Mouse (Mus musculus) forebrain, embryonic 11.5 days (tissue): Measurements from ENCODE around the gene Vamp5. TPM values are rescaled to one million over a fixed set of nuclear protein-coding genes. Genes with fewer than 3 reads are reported as not detected.
A peak's percentile ranks its signal among the peaks of the same experiment; 100 is the strongest.

Source experiments
- ATAC-seq: fragments of 200-750 bp; cut with Nextera tagmentation; replicated peaks from 2 replicates; pipeline ENCODE4 v1.8.0; 2017; ENCODE audit warnings: moderate TSS enrichment; ENCODE audit not compliant: low FRiP score
- DNase-seq: peaks from one replicate; pipeline ENCODE4 v3.0.0-alpha.2; 2017; ENCODE audit warnings: low spot score
- H3K27ac ChIP-seq: fragments of 300-500 bp; sonication (generic); 2 replicates; pipeline ENCODE4 v1.5.1; 2014; ENCODE audit warnings: low read depth, low read length
- H3K27me3 ChIP-seq: fragments of 300-500 bp; sonication (generic); 2 replicates; pipeline ENCODE4 v1.6.1; 2014; ENCODE audit warnings: mild to moderate bottlenecking, low read length, mixed read lengths; ENCODE audit not compliant: control insufficient read depth, insufficient read depth
- H3K36me3 ChIP-seq: fragments of 300-500 bp; sonication (generic); 2 replicates; pipeline ENCODE4 v1.6.1; 2014; ENCODE audit warnings: mild to moderate bottlenecking, low read length, moderate library complexity, mixed read lengths; ENCODE audit not compliant: control insufficient read depth, insufficient read depth
- H3K4me1 ChIP-seq: fragments of 300-500 bp; sonication (generic); replicated peaks from 2 replicates; pipeline ENCODE4 v1.6.1; 2014; ENCODE audit warnings: low read length, mixed read lengths; ENCODE audit not compliant: control insufficient read depth, insufficient read depth
- H3K4me2 ChIP-seq: fragments of 300-500 bp; sonication (generic); 2 replicates; pipeline ENCODE4 v1.6.1; 2014; ENCODE audit warnings: low read depth, mild to moderate bottlenecking, low read length, moderate library complexity, mixed read lengths; ENCODE audit not compliant: severe bottlenecking
- H3K4me3 ChIP-seq: fragments of 300-500 bp; sonication (generic); 2 replicates; pipeline ENCODE4 v1.5.1; 2014; ENCODE audit warnings: low read depth, low read length
- H3K9ac ChIP-seq: fragments of 300-500 bp; sonication (generic); 2 replicates; pipeline ENCODE4 v1.6.1; 2014; ENCODE audit warnings: low read length
- H3K9me3 ChIP-seq: fragments of 300-500 bp; sonication (generic); 2 replicates; pipeline ENCODE4 v1.6.1; 2016; ENCODE audit warnings: low read length, mixed read lengths; ENCODE audit not compliant: control insufficient read depth
- WGBS: fragments of 180-500 bp; shearing (Covaris S2); extraction: QIAGEN DNeasy Blood & Tissue Kit; methylation state at CpG from one replicate; pipeline ENCODE4 v1.1.7; 2014; 5-methylcytosine and 5-hydroxymethylcytosine counted together
- polyA plus RNA-seq: library from polyadenylated mRNA; unstranded; fragments of >200 nt; fragmentation: Nextera tagmentation; extraction: Ambion mirVana; gene quantifications from 2 replicates; pipeline ENCODE4 v1.2.1, GENCODE M21; 2014

Gene Vamp5
- polyA plus RNA-seq, result 8.1 and 11.9 TPM in 2 replicates

DNA sequence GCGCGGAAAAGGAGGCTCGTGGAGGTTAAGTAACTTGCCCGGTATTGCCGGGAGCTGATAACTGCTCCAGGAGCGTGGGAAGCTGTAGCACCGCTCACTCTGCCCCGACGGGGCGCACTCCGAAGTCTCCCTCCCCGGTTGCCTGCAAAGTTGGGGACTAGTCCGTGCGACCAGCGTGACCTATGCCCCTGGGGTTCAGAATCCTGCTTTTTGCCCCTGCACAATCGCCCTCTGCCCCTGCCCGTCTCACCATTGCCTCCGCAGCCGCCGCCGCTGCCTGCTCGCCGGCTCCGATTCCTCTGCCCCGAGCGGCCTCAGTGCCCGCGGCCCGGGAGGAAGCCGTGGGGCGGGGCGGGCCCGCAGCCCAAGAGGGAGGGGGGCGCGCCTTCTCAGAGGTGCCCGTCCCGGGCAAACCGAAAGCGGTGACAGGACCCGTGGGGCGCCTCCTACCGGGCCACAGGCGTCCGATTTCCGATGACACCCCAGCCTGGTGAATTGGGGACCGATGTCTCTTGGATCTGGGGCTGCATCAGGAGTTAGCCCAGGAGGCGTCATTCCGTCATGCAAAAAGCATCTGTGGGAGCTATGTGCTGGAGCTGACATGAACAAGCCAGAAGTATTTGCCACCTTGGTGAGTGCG, at the start of gene Vamp5:
Gene Vamp5, minus strand, starts transcription at position 338 of the 640 bp plus-strand sequence.
- Histone ChIP-seq H3K4me2 (peak within 1 kb of the TSS; percentile 57), H3K4me1 (0 out of 2 replicates have a peak, but pooled peaks cover 4% of the 10 kb centered on the region), H3K27me3 (peaks cover 16% of the 10 kb centered on the region), H3K9me3 (no peaks in the 10 kb centered on the region), H3K4me3 (peak within 1 kb of the TSS; percentile 39), H3K27ac (no peak within 1 kb of the TSS), H3K9ac (peak within 1 kb of the TSS; percentile 51), H3K36me3 (no peaks in the 10 kb centered on the region)
- ATAC-seq, result peak; percentile 64
- DNase-seq, result peak; percentile 73
- WGBS, result 2% methylated on average over 45 of the region's 49 CpGs

DNA sequence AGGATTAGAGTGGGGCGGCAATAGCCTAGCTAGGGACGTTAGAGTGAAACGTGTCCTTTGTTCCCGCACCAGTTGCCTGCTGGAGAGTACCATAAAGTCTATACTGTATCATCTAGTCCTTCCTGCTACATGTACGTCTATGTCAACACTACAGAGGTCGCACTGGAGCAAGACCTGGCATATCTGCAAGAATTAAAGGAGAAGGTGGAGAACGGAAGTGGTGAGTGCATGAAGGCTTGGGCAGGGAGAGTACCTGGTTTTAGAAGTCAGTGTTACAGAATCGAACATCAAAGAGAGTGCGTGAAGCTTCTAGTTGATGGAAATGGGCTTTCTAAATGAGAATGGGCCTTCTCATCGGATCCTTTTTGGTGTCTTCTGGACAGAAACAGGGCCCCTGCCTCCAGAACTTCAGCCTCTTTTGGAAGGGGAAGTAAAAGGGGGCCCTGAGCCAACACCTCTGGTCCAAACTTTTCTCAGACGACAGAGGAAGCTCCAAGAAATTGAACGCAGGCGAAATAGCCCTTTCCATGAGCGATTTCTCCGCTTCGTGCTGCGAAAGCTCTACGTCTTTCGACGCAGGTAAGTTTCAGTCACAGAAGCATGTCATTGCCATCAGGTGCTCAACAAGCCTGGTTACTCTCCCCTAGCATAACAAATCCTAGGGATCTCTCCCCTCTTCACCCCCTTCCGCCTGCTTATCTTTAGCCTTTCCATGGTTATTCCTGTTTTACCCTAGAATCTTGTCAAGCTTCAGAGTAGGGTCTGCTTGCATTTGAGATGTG, 49.0 kb upstream of the Vamp5 start:
- Histone ChIP-seq H3K4me2 (no peak overlapping the region), H3K27ac (no peak overlapping the region), H3K9ac (no peak overlapping the region), H3K27me3 (no peaks in the 10 kb centered on the region), H3K4me1 (no peaks in the 10 kb centered on the region), H3K4me3 (no peak overlapping the region), H3K9me3 (no peaks in the 10 kb centered on the region), H3K36me3 (peaks cover under 1% of the 10 kb centered on the region; the same call in 1 of the 2 replicates)
- ATAC-seq, result no peak
- WGBS, result 92% methylated on average over 21 of the region's 21 CpGs
- DNase-seq, result no peak

DNA sequence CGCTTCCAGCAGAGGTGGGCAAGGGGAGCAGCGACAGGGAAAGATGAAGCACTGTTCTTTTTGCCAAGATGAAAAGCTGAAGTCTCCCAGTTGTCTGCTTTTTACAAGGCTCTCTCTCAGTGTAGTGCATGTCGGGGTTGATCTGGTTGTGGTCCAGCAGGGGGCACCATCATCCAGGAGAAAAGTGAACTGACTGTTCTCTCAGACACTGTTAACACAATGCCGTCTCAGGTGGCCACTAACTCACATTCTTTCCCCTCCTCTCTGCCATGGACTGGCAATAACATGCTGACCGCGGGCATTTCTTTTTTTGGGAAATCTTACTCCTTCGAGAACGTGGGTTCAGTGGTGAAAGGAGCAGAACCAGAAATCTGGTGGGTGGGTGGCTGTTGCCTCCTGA, 47.8 kb upstream of the Vamp5 start:
- H3K36me3 ChIP-seq, result peaks cover 2% of the 10 kb centered on the region; the same call in 1 of the 2 replicates
- no peak overlapping the region for H3K9ac ChIP-seq
- H3K27me3 ChIP-seq, result no peaks in the 10 kb centered on the region
- no peaks in the 10 kb centered on the region for H3K4me1 ChIP-seq
- 31% methylated on average over 8 of the region's 8 CpGs for WGBS
- ATAC-seq (peak; percentile 81), DNase-seq (peak; percentile 83)
- no peak overlapping the region for H3K4me3 ChIP-seq
- H3K27ac ChIP-seq, result no peak overlapping the region
- no peak overlapping the region for H3K4me2 ChIP-seq
- H3K9me3 ChIP-seq, result no peaks in the 10 kb centered on the region

DNA sequence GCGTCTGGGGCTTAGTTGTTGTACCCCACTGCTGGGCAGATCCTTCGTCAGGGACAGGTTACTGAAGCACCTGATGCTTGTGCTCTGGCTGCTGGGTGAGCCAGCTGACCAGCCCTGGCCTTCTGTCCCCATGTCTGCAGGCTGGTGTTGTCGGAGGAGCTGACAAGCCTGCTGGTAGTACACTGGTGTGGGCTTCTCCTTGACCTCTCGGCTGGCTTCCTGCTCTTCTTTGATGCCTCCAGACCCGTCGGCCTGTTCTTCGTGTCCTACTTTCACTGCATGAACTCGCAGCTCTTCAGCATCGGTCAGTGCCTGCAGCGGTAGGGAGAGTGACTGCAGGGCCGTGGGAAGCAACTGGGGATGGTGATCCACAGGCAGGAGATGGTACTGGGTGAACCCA, 45.4 kb upstream of the Vamp5 start:
- no peak overlapping the region for H3K9ac ChIP-seq
- H3K4me1 ChIP-seq, result no peaks in the 10 kb centered on the region
- no peaks in the 10 kb centered on the region for H3K27me3 ChIP-seq
- ATAC-seq (no peak), DNase-seq (no peak)
- H3K4me2 ChIP-seq, result no peak overlapping the region
- peaks cover 2% of the 10 kb centered on the region; the same call in 1 of the 2 replicates for H3K36me3 ChIP-seq
- 92% methylated on average over 11 of the region's 11 CpGs for WGBS
- H3K9me3 ChIP-seq, result no peaks in the 10 kb centered on the region
- no peak overlapping the region for H3K27ac ChIP-seq
- H3K4me3 ChIP-seq, result no peak overlapping the region

DNA sequence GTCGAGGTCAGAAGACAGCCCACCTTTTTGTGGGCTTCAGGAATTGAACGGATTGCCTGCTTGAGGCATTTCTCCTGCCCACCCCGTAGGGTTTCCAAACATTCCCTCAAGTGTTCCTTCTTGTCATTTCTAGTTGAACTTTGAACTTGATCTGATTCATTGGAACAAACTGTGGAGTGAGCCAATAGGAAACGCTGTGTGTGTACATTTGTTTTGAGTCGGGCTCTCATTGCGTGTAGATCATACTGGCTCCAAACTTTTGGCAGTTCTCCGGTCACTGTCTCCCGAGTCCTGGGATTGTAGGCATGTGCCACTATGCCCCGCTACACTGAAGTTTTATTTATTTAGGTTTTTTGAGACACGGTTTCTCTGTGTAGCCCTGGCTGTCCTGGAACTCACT, 40.6 kb upstream of the Vamp5 start:
- Histone ChIP-seq H3K27ac (no peak overlapping the region), H3K4me3 (no peak overlapping the region), H3K9ac (no peak overlapping the region), H3K4me2 (no peak overlapping the region), H3K36me3 (peaks cover 2% of the 10 kb centered on the region; the same call in 1 of the 2 replicates), H3K9me3 (no peaks in the 10 kb centered on the region), H3K27me3 (no peaks in the 10 kb centered on the region), H3K4me1 (no peaks in the 10 kb centered on the region)
- ATAC-seq, result no peak
- DNase-seq, result no peak
- 96% methylated on average over 10 of the region's 10 CpGs for WGBS

DNA sequence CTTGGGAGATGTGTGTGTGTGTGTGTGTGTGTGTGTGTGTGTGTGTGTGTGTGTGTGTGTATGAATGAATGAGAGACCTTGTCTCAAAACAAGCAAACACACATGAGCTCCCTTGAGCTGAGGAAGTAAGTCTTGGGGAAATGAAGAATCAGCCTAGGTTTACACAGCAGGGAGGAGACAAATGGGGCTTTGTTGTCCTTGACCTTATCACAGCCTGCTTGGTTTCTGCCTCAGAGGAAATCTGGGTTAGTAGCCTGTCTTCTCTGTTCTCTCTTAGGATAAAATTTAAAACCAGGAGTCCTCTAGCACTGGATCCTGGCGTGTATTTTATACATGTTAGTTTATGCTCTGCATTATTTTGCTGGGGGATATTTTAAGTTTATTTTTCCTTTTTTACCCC, 39.5 kb upstream of the Vamp5 start:
- peaks cover 4% of the 10 kb centered on the region; the same call in 1 of the 2 replicates for H3K4me1 ChIP-seq
- no peak overlapping the region for H3K27ac ChIP-seq
- H3K36me3 ChIP-seq, result peaks cover 2% of the 10 kb centered on the region; the same call in 1 of the 2 replicates
- H3K4me2 ChIP-seq, result no peak overlapping the region
- no peak for ATAC-seq
- no peak for DNase-seq
- H3K4me3 ChIP-seq, result no peak overlapping the region
- H3K27me3 ChIP-seq, result no peaks in the 10 kb centered on the region
- WGBS, result 88% methylated on average over 1 of the region's 1 CpGs
- H3K9me3 ChIP-seq, result no peaks in the 10 kb centered on the region
- H3K9ac ChIP-seq, result no peak overlapping the region

DNA sequence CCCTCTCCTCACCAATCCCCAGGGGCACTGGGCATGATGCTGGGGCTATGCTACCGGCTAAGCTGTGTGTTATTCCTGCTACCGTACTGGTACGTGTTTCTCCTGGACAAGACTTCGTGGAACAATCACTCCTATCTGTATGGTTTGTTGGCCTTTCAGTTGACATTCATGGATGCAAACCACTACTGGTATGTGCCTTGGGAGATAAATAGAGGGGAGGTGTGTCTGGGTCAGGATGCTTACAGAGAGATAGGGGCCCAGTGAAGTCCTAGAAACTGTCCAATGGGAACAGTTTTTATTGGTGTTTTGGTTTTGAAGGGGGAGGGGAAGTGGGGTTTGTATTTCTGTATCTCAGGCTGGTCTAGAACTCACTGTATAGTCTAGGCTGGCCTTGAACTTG, 38.0 kb upstream of the Vamp5 start:
- no peaks in the 10 kb centered on the region for H3K36me3 ChIP-seq
- WGBS, result 92% methylated on average over 4 of the region's 4 CpGs

DNA sequence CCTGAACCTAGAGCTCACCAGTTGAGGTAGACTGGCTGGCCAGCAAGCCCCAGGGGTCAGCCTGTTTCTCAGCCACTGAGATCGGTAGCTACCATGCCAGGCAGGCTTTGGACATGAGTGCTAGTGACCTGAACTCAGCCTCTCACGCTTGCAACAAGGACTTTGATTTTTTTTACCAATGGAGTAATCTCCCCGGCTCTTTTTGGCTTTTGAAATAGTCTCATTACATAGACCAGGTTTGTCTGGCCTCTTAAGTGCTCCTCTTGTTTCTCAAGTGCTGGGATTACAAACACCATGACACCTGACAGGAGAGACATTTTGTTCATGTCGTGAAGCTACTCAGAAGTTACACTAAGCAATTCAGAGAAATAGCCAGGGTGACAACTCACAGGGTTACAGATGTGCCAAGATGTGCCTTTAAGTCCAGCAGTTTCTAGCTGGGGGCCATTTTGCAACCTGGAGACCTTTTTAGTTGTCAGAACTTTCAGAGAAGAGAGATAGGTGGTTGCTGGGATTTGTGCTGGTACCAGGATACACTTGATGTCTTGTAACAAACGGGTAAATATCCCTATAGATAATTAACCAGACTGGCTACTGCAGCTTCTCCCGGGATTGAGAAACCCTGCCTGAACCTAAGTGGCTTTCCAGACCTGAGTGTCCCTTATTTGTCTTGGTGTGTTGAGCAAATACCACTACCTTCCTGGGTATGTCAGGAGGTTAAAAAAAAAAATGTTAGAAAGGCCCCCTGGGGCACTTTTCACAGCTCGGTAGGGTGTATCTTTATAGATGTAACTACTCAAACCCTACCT, 35.9 kb upstream of the Vamp5 start:
- H3K4me1 ChIP-seq, result peaks cover 4% of the 10 kb centered on the region; the same call in 1 of the 2 replicates
- H3K4me3 ChIP-seq, result no peak overlapping the region
- H3K9me3 ChIP-seq, result no peaks in the 10 kb centered on the region
- ATAC-seq, result no peak
- DNase-seq, result no peak
- 87% methylated on average over 7 of the region's 7 CpGs for WGBS
- no peaks in the 10 kb centered on the region for H3K27me3 ChIP-seq
- no peaks in the 10 kb centered on the region for H3K36me3 ChIP-seq
- no peak overlapping the region for H3K4me2 ChIP-seq
- no peak overlapping the region for H3K9ac ChIP-seq
- H3K27ac ChIP-seq, result no peak overlapping the region

More for the DNA sequence above, 38.0 kb upstream of the Vamp5 start:
- DNase-seq, result no peak
- Histone ChIP-seq H3K27ac (no peak overlapping the region), H3K9ac (no peak overlapping the region), H3K4me2 (no peak overlapping the region), H3K4me1 (peaks cover 4% of the 10 kb centered on the region; the same call in 1 of the 2 replicates), H3K27me3 (no peaks in the 10 kb centered on the region), H3K9me3 (no peaks in the 10 kb centered on the region), H3K4me3 (no peak overlapping the region)
- no peak for ATAC-seq
